Mouse (Mus musculus) adrenal gland, adult 8-10 months (tissue): ENCODE measurements around the gene Sptbn1. TPM values are rescaled to one million over a fixed set of nuclear protein-coding genes. Genes with fewer than 3 reads are reported as not detected.

Experiments used
- DNase-seq: peaks from one replicate; pipeline ENCODE4 v3.0.0; 2022
- total RNA-seq, 4 experiments: library from RNA; stranded (reverse); gene quantifications; 2 replicates each; pipeline ENCODE4 v1.2.4; 2022

Gene Sptbn1
- total RNA-seq, 4 experiments from 2014 or later = 290 to 336 (median 317) TPM

DNA sequence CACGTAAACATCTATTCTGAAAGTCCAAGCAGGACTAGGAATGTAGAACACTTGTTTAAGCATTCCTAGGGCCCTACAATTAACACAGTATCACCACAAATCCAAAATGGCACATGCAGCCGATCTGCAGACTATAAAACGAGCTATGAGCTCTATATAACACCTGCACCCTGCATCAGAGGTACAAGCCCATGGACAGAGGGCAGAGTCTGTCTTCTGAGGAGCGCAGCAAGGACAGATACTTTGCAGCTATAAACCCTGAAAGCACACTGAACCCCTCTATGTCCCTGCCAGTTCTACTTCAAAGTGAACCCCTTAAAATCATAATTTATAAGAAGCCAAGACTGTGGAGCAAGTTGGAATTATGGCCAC is 101.4 kb downstream of the Sptbn1 start:
- no peak for DNase-seq

DNA sequence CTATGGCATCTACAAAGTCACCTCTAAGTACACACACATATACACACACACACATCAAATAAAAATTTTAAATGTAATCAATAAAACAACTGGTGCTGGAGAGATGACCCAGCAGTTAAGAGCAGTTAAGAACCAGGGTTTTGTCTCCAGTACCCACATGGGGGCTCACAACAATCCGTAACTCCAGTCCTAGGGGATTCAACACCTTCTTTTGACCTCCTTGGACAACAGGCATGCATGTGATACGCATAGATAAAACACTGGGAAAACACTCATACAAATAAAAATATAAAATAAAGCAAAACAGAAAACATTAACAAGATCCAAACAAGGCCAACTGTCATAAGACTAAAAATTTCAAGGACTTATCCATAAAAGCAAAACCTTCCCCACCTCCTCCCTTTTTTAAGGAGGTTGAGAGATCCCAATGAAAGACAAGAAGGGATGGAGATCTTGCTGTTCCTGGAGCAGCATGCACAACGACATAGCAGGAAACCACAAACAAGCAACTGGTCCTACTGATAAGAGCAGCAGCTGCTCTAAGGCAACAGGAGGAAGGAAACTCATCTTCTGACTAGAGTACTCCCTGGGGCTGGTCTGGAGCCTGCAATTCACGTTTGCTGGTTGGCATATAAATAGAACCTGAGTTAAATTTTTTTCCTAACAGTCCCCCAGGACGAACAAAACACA is 102.0 kb downstream of the Sptbn1 start:
- DNase-seq = no peak

DNA sequence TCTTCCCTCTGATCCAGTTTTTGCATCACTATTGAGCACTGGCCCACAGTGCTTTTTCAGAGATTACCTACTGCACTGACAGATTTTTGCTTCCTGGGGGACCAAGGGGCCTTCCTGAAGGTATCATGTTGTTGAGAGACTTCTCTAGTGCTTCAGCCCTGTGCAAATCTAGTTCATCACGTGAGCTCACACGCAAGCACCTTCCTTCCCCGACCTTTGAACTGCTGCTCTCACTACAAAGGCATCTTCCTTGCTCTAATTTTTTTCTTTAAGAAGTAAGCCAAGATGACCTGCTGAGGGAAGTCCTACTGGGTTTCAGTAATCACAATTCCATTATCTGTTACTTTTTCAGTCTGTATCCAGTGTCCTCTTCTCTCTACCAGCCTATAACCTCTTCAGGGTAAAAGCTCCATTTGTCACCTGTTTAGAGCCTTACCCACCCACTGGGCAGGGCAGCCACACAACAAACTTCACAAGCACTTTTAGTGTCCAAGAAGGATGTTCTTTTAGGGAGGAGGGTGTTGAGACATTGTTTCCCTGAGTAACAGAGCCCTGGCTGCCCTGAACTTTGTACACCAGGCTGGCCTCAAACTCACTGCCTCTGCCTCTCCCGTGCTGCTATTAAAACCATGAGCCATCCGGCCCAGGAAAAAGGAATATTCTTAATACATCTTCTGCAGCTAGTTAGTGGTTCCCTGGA is 103.3 kb downstream of the Sptbn1 start:
- DNase-seq = no peak

DNA sequence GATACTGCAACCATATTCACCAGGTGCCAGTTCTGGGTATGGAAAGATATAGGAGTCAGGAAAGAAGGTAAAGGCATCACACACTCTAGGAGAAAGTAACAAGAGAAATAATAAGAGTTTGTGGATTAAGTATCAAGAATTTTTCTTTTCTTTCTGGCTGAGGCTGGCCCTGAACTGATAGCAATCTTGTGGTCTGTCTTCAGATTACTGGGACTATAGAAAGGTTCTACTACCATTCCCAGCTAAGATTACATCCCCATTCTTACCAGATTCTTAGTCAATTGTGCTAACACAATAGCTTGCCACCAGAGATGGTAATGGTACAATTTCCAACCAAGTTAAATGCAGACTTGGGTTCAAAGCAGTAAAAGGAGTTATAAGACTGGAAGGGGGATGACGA is 104.1 kb downstream of the Sptbn1 start:
- no peak for DNase-seq

DNA sequence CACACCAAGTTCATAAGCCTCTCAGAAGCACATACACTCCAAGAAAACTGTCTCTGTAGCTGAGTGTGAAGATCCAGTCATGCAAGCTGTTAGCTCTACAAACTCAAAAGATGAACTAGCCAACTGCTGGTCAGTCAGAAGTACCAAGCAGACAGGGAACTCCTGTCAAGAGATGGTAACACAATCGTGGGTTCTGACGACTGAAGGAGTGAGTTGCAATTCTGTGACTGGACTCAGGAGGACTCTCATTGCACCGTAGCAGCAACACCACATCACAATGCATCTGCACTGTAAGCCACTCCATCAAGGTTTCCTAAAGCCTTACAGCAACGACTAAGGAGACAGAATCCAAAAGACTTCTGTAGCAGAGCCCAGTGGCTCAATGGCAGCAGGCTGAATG is 104.9 kb downstream of the Sptbn1 start:
- DNase-seq = no peak

DNA sequence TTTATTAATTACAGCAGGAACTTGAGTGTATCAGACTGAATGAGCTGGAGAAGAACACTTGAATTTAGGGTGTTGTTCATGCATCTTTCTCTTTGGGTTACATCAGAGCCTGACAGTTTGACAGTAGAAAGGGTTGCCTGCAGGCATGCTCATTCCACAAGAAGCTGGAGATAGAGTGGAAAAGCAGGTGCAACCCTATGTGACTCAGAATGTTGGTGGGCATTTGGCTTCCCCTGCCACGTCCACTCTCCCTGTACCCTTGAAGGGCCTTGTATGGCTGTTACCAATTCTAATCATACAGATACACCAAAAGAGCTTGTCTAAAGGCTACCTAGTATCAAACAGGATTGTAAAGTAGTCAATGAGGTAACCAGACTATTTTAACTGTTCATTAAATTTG is 106.2 kb downstream of the Sptbn1 start:
- DNase-seq = no peak

DNA sequence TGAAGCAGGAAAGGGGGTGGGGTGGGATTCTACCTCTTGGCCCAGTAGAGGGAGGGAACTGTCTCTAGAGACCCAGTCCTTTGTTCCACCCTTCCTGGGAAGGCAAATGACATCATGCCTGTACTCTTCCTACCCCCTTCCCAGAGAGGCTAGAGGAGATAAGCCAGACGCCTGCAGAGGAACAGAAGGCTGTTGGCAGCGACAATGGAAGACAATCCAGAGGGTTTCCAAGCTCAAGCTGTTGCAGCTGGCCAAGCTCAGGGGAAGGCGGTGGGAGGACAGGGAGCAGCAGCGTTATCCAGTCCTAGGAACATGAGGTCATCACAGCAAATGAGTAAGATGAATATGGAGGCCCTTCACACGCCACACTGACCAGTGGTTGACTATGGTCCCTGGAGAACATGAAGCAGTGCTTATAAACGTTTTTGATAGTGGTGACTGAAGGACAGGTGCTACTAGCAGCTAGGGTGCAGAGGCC is 106.8 kb downstream of the Sptbn1 start:
- DNase-seq = peak; percentile 56

DNA sequence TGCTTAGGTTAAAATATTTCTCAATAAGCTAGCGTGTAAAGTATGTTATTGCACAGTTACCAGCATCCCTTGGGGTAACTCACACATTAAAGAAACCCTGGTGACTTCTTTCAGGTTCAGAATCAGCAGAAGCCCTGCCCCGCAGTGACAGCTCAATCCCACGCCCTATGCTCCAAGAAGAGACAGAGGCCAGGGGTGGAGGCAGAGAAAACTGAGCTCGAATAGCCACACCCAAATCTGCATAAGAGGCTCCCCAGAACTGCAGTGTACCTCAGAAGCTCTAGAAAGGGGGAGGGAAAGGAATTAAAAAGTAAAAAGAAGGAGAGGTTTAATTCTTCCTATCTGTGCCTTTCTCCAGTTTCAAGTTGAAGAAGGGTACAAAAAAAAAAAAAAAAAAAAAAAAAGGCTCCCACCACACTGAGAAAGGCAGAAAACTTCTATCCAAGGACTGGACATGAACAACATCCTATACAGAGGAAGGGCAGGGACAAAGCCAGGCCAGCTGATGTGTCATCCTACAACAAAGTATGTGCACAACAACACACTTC is 107.3 kb downstream of the Sptbn1 start:
- no peak for DNase-seq

DNA sequence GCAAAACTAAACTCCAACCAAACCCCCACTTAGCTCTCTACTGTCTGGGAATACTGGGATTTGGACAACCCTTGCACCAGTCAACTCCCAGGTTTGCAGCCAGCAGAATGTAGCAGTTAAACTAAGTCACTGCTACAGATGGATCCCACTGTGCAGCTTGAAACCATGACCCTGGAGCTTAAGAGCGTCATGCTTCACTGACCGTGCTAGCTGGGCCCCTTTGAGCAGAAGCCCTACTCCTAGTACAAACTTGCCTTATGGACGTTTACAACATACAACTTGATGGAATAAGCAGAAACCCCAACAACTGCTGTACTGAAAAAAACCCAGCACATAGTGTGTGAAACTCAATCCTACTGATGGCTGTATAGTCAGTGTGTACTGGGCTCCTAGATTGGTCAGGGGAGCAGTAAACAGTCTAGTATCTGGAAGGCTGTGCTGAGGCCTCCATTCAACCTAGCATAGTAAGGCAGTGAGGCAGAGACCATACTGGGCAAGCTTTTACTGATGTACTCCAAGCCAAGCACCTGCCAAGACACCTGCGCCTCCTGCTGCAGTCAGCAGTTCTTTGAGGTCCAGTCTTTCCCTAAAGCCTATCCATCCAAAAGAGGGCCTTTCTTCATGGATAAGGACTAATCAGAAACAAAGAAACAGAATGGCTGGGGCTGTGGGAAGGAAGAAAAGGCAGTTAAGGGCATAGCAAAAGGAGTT is 108.3 kb downstream of the Sptbn1 start:
- no peak for DNase-seq

DNA sequence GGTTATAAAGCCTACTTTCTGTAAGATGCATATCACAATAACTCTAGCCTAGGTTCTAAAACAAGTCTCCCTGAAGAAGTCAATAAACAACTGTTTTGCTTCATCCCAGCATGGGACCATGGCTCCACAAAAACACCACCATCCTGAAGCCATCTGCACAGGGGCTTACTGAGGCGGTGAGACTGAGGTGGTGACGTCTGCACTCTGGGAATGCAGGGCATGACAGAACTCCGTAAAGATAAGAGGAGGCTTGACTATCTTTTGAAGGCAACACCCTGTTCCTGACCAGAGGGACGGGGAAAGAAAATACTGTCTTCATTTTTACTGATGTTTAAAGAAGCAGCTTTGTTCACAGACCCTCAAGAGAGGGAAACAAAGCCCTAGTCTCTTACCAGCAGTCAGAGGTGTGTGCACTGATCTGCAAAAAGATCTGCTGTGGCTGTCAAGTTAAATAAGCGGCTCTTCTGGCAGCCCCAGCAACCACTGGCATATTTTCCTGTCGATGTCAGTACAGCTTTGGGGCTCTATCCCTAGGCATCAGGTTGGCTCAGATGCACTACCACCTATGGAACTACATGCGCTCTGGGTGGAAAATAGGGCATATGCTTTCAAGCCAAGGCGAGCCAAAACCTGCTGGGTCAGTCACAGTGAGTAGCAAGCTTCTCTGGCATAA is 109.8 kb downstream of the Sptbn1 start:
- no peak for DNase-seq

DNA sequence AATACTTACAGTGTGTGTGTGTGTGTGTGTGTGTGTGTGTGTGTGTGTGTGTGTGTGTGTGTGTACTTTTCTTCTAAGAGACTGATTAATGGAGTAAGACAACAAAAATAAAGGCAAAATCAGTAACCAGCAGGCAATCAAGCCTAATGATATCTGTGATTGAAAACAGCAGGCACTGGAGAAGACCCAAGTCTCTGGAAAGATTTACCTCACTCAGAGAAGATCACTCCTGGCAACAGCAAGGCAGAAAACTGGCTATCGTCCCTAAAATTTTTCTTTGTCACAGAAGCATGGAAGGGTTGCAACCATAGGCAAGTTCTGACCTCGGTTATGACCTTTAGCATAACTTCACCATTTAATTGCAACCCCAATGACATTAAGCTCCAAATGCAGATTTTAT is 112.1 kb downstream of the Sptbn1 start:
- no peak for DNase-seq

DNA sequence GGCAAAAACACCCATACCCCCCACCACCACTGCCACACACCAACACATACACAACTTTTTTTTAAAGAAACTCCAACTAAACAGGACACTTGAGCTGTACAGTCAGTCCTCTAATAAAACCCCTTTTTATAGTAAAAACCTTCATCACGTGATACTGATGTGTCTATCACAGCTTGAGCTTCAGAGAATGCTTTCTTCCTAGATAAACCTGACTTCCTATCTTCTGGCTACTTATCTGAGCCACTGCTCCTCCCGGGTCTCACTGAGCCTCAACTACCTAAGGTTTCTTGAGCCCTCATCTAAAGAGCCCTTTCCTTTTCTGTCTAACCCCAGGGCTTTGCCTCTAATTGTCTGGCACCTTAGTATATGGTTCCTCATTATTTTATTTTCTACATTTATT is 113.0 kb downstream of the Sptbn1 start:
- no peak for DNase-seq

DNA sequence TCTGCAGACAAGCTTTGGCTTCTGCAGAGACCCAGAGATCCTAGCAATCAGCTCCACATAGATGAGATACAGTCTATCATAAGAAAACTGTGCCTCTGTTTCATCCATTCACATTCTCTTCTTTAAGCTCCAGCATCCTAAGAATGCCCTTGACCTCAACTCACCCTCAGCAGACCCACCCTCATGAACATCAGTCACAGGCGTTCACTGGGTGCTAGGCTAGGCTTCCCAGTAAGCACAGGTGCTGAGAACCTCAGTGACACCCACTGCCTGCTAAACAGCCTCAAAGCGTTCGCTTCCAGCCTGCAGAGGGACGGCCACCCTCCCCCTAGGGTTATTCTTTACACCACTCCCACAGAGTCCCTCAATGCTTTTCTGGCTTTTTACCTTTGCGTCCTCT is 119.1 kb downstream of the Sptbn1 start:
- no peak for DNase-seq

DNA sequence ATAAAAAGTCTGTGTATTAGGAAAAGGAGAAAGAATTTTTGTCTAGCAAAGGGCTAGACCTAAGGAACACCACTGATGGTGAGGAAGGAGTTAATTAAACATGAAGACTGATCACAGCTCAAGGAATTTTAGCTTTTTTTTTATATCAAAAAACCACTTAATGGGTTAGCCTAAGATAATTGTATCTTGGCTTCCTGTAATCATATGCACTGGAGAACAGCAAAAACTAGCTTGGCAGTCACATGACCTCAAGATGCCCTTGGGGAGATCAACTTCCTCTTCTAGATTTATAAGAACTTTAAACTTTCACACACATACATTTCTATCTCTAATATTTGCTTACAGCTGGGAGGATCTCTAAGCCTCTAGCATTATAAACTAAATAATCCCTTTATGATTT is 119.6 kb downstream of the Sptbn1 start:
- DNase-seq = no peak

DNA sequence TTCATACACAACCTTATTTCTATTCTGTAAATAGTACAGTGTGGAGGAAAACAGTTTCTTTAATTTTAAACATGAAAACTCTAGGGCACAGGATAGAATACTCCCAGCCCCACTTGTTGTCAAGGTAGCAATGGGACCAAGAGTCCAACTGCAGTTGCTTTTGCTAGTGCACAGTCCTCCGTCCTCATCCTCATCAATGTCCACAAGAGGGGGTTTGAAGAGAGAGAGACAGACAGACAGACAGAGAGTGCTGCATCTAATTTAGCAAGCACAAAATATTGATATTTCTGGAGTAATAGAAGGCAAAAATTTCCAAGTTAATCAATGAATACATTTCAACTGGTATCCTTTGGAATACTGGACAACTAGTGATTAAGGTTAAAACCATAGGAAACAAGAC is 120.1 kb downstream of the Sptbn1 start:
- no peak for DNase-seq

DNA sequence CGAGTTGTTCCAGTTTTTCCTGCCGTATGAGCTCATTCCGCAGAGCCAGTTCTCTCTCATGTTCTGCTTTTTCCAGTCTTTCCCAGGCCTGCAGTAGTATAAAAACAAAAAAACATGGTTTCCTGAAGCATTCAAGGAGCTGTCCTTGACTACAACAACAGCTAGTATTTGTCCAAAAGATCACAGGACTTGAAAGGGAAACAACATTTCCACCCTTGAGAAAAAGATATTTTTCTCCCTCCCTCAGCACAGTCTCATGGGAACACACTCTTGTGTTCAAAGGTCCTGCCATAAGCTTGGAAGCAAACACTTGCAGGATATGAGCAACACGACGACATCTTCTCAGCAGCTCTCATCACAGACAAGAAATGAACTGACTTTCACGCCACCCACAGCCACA is 124.9 kb downstream of the Sptbn1 start:
- DNase-seq = no peak

DNA sequence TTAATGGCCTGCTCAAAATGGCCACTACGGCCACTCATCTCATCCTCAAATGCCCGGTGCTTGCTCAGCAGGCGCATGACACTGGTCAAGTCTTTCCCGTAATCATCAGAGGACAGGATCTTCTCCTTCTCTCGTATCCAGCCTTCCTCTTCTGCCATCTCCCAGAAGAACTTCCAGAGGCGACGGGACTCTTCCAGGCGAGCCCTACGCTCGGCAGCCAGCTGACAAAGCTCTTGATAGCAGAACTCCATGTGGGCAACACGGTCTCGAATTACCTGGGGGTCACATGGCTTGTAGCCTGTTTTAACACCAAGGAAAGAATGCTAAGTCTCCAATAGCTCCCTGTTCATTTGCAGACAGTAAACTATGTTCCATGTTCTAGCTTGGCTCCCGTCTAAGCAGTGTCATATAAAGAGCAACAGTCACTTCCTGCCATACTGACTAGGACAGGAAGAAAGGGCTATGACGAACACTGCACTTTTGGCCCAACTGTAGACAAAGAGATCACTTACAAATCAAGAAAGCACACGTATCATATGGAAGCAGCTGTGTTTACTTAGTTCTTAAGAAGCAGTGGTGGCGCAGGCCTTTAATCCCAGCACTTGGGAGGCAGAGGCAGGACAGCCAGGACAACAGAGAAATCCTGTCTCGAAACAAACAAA is 128.7 kb downstream of the Sptbn1 start:
- no peak for DNase-seq

DNA sequence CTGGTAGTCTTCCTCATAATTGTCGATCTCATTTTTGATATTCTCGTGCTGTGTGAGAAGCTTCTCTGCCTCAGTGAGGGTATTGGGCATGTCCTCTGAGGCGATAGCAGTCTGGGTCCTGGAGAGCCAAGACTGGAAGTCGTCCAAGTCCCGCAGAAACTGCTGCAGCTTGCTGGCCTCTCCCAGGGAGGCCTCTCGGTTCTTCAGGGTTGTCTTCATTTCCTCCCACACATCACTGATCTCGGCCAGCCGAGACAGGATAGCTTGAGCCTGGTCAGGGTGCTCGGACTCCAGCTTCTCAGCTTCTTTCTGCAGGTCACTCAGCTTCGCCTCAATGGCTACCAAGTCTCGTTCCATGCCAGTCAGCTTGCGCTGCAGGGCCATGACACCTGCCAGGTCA is 130.9 kb downstream of the Sptbn1 start:
- DNase-seq = no peak

DNA sequence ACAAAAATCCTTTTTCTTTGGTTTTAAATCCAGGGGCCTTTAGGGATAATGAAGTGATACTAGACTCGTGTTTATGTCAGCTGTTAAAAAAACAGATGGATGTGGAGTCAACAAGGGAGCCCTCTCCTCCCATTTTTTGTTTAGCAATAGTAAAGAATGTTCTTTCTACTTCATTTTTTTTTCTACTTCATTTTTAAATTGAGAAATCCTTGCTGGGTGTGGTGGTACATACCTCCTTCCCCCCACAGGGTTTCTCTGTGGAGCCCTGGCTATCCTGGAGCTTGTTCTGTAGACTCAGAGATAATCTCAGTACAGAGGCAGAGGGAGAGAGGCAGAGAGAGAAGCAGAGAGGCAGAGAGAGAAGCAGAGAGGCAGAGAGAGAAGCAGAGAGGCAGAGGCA is 133.9 kb downstream of the Sptbn1 start:
- DNase-seq = no peak

DNA sequence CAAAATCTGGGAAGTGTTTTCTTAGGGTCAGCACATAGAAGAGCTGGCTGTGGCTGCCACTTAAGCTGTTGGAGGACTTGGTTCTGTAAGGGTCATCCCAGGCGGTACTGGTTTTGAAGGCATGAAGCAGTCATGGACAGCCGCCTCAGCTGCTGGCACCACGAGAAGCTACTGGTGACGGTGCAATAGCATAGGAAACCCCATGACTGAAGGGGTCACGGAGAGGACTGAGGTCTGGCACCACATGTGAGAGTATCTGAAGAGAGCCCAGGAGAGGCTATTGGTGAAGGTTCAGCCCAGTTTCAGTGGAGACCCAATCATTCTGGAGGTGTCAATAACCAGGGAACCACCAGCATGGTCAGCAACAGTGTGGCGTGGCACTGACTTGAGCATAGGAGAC is 135.4 kb downstream of the Sptbn1 start:
- no peak for DNase-seq

DNA sequence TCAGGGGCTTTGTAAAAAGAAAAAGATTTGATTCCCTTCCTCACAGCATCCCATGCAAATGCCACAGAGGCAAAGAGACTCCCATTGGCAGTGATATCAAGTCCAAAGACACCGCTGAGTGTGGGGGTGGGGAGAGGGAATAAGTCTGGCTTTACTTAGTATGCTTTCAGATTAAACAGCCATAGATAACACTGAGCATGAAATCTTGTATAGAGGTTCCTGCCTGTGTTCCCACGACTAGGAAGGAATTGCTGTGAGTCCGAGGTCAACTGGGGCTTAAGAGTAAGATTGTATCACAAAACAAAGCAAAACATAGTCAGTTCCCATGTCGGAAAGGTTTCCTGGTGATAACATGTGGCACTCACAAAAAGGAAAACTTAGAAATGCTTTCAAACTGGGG is 136.3 kb downstream of the Sptbn1 start:
- no peak for DNase-seq

DNA sequence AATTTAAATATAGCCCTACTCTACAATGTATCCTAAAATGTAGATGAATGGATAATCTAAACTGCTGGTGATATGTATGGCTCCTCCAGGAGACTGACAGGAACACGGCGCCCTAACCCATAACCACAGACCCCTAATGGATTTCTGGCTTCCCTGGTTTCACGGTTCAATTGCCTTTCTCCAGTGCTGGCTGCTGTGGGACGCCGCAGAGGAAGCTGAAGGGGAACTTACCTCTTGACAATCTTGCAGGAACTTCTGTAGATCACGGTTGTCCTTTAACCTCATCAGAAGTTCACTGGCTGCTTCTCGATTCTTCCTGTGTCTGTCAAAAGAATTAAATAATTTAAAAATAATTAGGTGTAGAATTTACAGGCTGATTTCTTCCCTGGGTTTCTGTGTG is 138.6 kb downstream of the Sptbn1 start:
- no peak for DNase-seq
